Mouse (Mus musculus): ENCODE data around the gene Spats1.

DNA sequence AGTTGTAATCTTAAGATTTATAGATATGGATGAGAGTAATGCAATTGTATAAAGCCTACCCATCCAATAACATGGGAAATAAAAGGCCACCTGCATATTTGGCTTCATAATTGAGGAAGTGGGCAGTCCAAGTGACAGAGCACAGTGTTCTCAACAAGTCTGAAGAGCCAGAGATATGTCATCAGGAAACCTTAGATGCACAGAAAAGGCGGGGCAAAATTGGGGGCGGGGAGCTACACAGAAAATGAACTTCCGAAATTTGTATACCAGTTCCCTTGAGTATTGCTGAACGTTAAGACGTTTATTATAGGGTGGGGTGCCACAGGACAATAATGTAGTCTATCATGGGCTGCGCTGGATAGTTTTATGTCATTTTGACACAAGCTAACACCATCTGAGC lies 25.1 kb downstream of the Spats1 start:
- TF ChIP-seq CTCF (IDR thresholded peaks at IDR 0.05; ENCODE audit: low read depth): no peak
- TF ChIP-seq EP300 (IDR thresholded peaks at IDR 0.05; ENCODE audit: low read depth): no peak
